Mouse (Mus musculus) intestine, embryonic 15.5 days (tissue): ENCODE measurements around the gene Tmem132c. TPM values are rescaled to one million over a fixed set of nuclear protein-coding genes. Genes with fewer than 3 reads are reported as not detected.

ENCODE experiments used
- ATAC-seq: fragments of 200-750 bp; cut with Nextera tagmentation; 2 replicates; pipeline ENCODE4 v1.8.0; 2017; ENCODE audit warnings: moderate TSS enrichment, moderate library complexity
- H3K27ac ChIP-seq: fragments of 300-500 bp; sonication (generic); 2 replicates; pipeline ENCODE4 v1.5.1; 2015; ENCODE audit warnings: mild to moderate bottlenecking, inconsistent platforms
- H3K27me3 ChIP-seq: fragments of 300-500 bp; sonication (generic); replicated peaks from 2 replicates; pipeline ENCODE4 v1.6.1; 2015; ENCODE audit warnings: inconsistent platforms
- H3K36me3 ChIP-seq: fragments of 300-500 bp; sonication (generic); 2 replicates; pipeline ENCODE4 v1.6.1; 2015; ENCODE audit warnings: inconsistent platforms
- H3K4me1 ChIP-seq: fragments of 300-500 bp; sonication (generic); replicated peaks from 2 replicates; pipeline ENCODE4 v1.6.1; 2015; ENCODE audit warnings: inconsistent platforms
- H3K4me2 ChIP-seq: fragments of 300-500 bp; sonication (generic); replicated peaks from 2 replicates; pipeline ENCODE4 v1.6.1; 2015; ENCODE audit warnings: mild to moderate bottlenecking, inconsistent platforms
- H3K4me3 ChIP-seq: fragments of 300-500 bp; sonication (generic); replicated peaks from 2 replicates; pipeline ENCODE4 v1.5.1; 2015; ENCODE audit warnings: inconsistent platforms
- H3K9ac ChIP-seq: fragments of 300-500 bp; sonication (generic); 2 replicates; pipeline ENCODE4 v1.6.1; 2015; ENCODE audit warnings: inconsistent platforms
- H3K9me3 ChIP-seq: fragments of 300-500 bp; sonication (generic); 2 replicates; pipeline ENCODE4 v1.6.1; 2016; ENCODE audit warnings: inconsistent platforms
- WGBS: fragments of 180-500 bp; shearing (Covaris S2); methylation state at CpG from one replicate; pipeline ENCODE4 v1.1.7; 2015; 5-methylcytosine and 5-hydroxymethylcytosine counted together
- polyA plus RNA-seq: library from polyadenylated mRNA; unstranded; fragments of >200 nt; fragmentation: Nextera tagmentation; extraction: Ambion mirVana; gene quantifications from 2 replicates; pipeline ENCODE4 v1.2.1, GENCODE M21; 2015

Gene Tmem132c
- 0.56 and 0.70 TPM in 2 replicates for polyA plus RNA-seq

GRCm38 (mm10) chr5:127241136-127241924, at the start of gene Tmem132c:
Gene Tmem132c, plus strand, starts transcription at chr5:127241808.
- WGBS = 1% methylated on average over 58 of the region's 58 CpGs
- H3K4me1 ChIP-seq = peaks cover 20% of the 10 kb centered on the region
- peak within 1 kb of the TSS; percentile 50 for H3K9ac ChIP-seq
- H3K4me3 ChIP-seq = peak within 1 kb of the TSS; percentile 60
- H3K27me3 ChIP-seq = peaks cover 48% of the 10 kb centered on the region
- no peaks in the 10 kb centered on the region for H3K36me3 ChIP-seq
- ATAC-seq = peak; percentile 95
- H3K9me3 ChIP-seq = no peaks in the 10 kb centered on the region
- peak within 1 kb of the TSS; percentile 97 for H3K4me2 ChIP-seq
- H3K27ac ChIP-seq = no peak within 1 kb of the TSS

DNA sequence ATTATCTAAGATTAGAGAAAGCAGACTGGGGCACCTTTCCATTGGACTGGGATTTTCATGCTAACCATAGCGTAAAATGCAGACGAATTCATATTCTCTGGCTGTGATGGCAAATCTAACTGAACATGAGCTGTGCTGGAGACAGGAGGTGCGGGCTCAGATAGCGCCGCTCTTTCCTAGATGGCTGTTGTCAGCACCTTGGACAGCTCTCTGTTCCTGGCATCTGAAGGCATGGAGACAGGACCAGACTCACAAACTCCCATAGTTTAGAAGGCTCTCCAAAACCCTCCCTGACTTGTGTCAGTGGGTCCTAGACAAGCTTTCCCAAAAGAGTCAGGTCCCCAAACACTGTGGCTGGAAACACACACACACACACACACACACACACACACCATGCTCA, 49.7 kb upstream of the Tmem132c start:
- no peaks in the 10 kb centered on the region for H3K4me1 ChIP-seq
- no peak overlapping the region for H3K9ac ChIP-seq
- H3K36me3 ChIP-seq = no peaks in the 10 kb centered on the region
- WGBS = 30% methylated on average over 5 of the region's 5 CpGs
- no peak overlapping the region for H3K27ac ChIP-seq
- H3K4me2 ChIP-seq = no peak overlapping the region
- no peaks in the 10 kb centered on the region for H3K27me3 ChIP-seq
- H3K9me3 ChIP-seq = no peaks in the 10 kb centered on the region
- H3K4me3 ChIP-seq = no peak overlapping the region
- ATAC-seq = no peak

DNA sequence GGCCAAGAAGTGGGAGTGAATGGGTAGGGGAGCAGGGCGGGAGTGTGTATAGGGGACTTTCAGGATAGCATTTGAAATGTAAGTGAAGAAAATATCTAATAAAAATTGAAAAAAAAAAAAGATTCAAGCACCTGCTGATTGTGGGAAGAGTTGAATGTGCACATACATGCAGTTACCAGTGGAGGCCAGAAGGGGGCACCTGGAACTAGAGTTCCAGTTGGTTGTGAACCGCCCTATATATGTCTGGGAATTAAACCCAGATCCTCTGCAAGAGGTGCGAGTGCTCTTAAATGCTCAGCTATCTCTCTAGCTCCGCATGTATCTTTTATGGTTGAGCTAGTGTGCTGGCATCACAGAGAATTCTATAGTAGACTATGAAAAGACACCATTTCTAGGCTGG, 42.8 kb upstream of the Tmem132c start:
- 58% methylated on average over 4 of the region's 4 CpGs for WGBS
- Histone ChIP-seq H3K4me1 (no peaks in the 10 kb centered on the region), H3K27me3 (no peaks in the 10 kb centered on the region), H3K36me3 (no peaks in the 10 kb centered on the region), H3K9me3 (no peaks in the 10 kb centered on the region), H3K4me3 (no peak overlapping the region), H3K9ac (no peak overlapping the region), H3K4me2 (no peak overlapping the region), H3K27ac (no peak overlapping the region)
- no peak for ATAC-seq

GRCm38 (mm10) chr5:127204881-127205280, 36.7 kb upstream of the Tmem132c start:
- no peak for ATAC-seq
- H3K27ac ChIP-seq = no peak overlapping the region
- no peak overlapping the region for H3K9ac ChIP-seq
- H3K4me1 ChIP-seq = no peaks in the 10 kb centered on the region
- peaks cover 4% of the 10 kb centered on the region; the same call in 1 of the 2 replicates for H3K9me3 ChIP-seq
- H3K36me3 ChIP-seq = no peaks in the 10 kb centered on the region
- 89% methylated on average over 8 of the region's 8 CpGs for WGBS
- H3K4me2 ChIP-seq = no peak overlapping the region
- H3K4me3 ChIP-seq = no peak overlapping the region
- H3K27me3 ChIP-seq = no peaks in the 10 kb centered on the region

- Histone ChIP-seq H3K27me3 (no peaks in the 10 kb centered on the region), H3K4me2 (no peak overlapping the region), H3K9ac (no peak overlapping the region), H3K9me3 (0 out of 2 replicates have a peak, but pooled peaks cover 4% of the 10 kb centered on the region), H3K4me3 (no peak overlapping the region), H3K36me3 (no peaks in the 10 kb centered on the region), H3K27ac (no peak overlapping the region), H3K4me1 (no peaks in the 10 kb centered on the region)
- ATAC-seq = no peak
- 69% methylated on average over 3 of the region's 3 CpGs for WGBS
These were observed 25.2 kb upstream of the Tmem132c start for GRCm38 (mm10) chr5:127216389-127216788.

GRCm38 (mm10) chr5:127217725-127218124, 23.9 kb upstream of the Tmem132c start:
- H3K4me3 ChIP-seq = no peak overlapping the region
- H3K36me3 ChIP-seq = no peaks in the 10 kb centered on the region
- no peak overlapping the region for H3K27ac ChIP-seq
- no peaks in the 10 kb centered on the region for H3K27me3 ChIP-seq
- H3K4me1 ChIP-seq = no peaks in the 10 kb centered on the region
- H3K9ac ChIP-seq = no peak overlapping the region
- no peak for ATAC-seq
- 0 out of 2 replicates have a peak, but pooled peaks cover 4% of the 10 kb centered on the region for H3K9me3 ChIP-seq
- 70% methylated on average over 6 of the region's 6 CpGs for WGBS
- no peak overlapping the region for H3K4me2 ChIP-seq

GRCm38 (mm10) chr5:127227929-127228595, 13.5 kb upstream of the Tmem132c start:
- H3K36me3 ChIP-seq = no peaks in the 10 kb centered on the region
- no peaks in the 10 kb centered on the region; the same call in 1 of the 2 replicates for H3K27me3 ChIP-seq
- no peak for ATAC-seq
- H3K4me1 ChIP-seq = no peaks in the 10 kb centered on the region
- no peak overlapping the region for H3K4me3 ChIP-seq
- WGBS = 4% methylated on average over 14 of the region's 14 CpGs
- H3K9ac ChIP-seq = no peak overlapping the region
- H3K9me3 ChIP-seq = no peaks in the 10 kb centered on the region
- H3K4me2 ChIP-seq = peak overlapping the region; percentile 38
- H3K27ac ChIP-seq = no peak overlapping the region

DNA sequence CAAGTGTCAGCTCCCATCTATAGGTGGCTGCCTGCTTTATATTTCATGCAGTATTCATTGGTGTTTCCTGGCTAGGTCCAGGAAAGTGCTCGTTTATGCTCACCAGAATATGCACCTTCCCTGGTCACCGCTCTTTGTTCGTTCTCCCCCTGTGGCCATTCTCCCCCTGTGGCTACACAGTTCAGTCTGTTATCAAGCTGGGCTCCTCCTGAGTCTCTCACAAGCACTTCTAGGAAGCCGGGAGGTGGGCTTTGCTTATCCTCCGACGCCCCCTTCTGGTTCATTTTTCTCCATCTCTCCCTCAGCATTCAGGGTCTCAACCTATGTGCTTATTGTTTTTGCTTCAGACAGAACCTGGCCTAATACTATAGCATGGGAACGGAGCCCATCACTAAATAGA, 6.9 kb upstream of the Tmem132c start:
- 5% methylated on average over 7 of the region's 7 CpGs for WGBS
- no peak overlapping the region for H3K27ac ChIP-seq
- H3K4me3 ChIP-seq = no peak overlapping the region
- no peaks in the 10 kb centered on the region for H3K4me1 ChIP-seq
- no peaks in the 10 kb centered on the region for H3K9me3 ChIP-seq
- H3K27me3 ChIP-seq = no peaks in the 10 kb centered on the region; the same call in 1 of the 2 replicates
- H3K4me2 ChIP-seq = no peak overlapping the region
- no peaks in the 10 kb centered on the region for H3K36me3 ChIP-seq
- no peak overlapping the region for H3K9ac ChIP-seq
- ATAC-seq = no peak

DNA sequence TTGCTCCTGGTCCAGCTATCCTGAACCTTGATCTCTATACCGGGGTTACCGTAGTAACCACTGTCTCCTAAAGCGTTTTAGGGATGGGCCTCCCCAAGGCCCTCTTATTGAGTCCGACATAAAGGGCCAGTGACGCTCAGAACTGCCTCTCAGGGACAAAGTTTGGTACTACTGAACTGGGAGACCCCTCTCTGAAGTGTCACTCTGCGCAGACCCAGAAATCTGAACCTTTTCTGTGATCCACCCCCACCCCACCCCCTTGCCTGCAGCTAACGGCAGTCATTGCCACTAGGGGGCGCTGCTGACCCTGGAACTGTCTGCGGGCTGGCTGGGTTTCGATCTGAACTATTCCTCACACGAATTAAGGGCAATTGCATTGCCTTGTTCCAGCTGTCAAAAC, 6.4 kb upstream of the Tmem132c start:
- no peak overlapping the region for H3K9ac ChIP-seq
- H3K4me2 ChIP-seq = no peak overlapping the region
- no peak overlapping the region for H3K4me3 ChIP-seq
- no peaks in the 10 kb centered on the region; the same call in 1 of the 2 replicates for H3K27me3 ChIP-seq
- H3K27ac ChIP-seq = no peak overlapping the region
- no peaks in the 10 kb centered on the region for H3K9me3 ChIP-seq
- H3K4me1 ChIP-seq = no peaks in the 10 kb centered on the region
- peak; percentile 78 for ATAC-seq
- no peaks in the 10 kb centered on the region for H3K36me3 ChIP-seq
- WGBS = 3% methylated on average over 11 of the region's 11 CpGs

DNA sequence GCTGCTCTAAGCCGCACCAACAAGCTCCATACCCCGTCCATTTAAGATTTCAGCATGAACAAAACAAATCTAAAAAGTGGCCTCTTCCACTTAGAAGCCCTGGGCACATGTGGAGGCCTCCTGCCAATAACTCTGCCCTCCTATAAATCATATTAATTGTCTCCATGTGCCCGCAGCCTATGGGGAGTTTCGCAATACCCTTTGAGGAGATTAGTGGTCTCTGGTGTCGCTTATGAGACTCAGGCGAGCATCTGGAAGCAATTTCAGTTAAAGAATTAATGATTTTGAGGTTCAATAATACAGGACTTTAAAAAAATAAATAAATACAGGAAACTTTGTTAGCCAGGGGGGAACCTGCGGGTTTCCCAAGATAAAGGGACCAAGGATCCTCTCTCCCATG, 1.9 kb upstream of the Tmem132c start:
- Histone ChIP-seq H3K36me3 (no peaks in the 10 kb centered on the region), H3K27ac (no peak overlapping the region), H3K4me1 (peaks cover 20% of the 10 kb centered on the region), H3K4me3 (no peak overlapping the region), H3K9ac (no peak overlapping the region), H3K9me3 (no peaks in the 10 kb centered on the region), H3K27me3 (peaks cover 44% of the 10 kb centered on the region), H3K4me2 (no peak overlapping the region)
- ATAC-seq = no peak
- 59% methylated on average over 7 of the region's 7 CpGs for WGBS

DNA sequence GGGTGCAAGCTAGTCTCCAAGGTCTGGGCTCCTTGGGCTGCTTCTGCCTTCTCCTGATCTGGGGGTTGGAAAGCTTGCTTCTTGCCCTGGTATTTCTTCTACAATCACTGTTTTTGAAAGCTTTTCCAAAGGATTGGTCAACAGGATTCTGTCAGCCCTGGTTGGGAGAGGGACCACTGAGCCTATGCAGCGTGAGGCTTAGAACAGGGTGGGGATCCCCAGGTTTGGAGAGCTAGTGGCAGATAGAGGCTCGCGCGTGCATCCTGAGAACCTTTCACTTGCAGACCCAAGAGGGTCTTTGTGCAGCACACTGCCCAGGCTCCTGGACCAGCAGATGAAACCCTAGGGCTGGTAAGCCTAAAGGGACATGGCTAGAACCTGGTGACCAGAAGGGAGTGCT, 962 bp upstream of the Tmem132c start:
- peaks cover 48% of the 10 kb centered on the region for H3K27me3 ChIP-seq
- no peak overlapping the region for H3K4me2 ChIP-seq
- no peak for ATAC-seq
- no peak overlapping the region for H3K4me3 ChIP-seq
- H3K36me3 ChIP-seq = no peaks in the 10 kb centered on the region
- 14% methylated on average over 4 of the region's 4 CpGs for WGBS
- H3K4me1 ChIP-seq = peaks cover 20% of the 10 kb centered on the region
- H3K9me3 ChIP-seq = no peaks in the 10 kb centered on the region
- H3K27ac ChIP-seq = no peak overlapping the region
- H3K9ac ChIP-seq = no peak overlapping the region

- Histone ChIP-seq H3K9ac (peak overlapping the region; percentile 50), H3K9me3 (no peaks in the 10 kb centered on the region), H3K27ac (no peak overlapping the region), H3K27me3 (peaks cover 48% of the 10 kb centered on the region), H3K4me3 (peak overlapping the region; percentile 60), H3K36me3 (no peaks in the 10 kb centered on the region), H3K4me2 (peak overlapping the region; percentile 97), H3K4me1 (peaks cover 20% of the 10 kb centered on the region)
- peak; percentile 20; the same call in 1 of the 2 replicates for ATAC-seq
- under 1% methylated on average over 70 of the region's 73 CpGs for WGBS
These were observed 536 bp downstream of the Tmem132c start for GRCm38 (mm10) chr5:127241925-127242762.
